Mouse (Mus musculus) limb, embryonic 12.5 days (tissue): ENCODE measurements around the gene Abcc3. TPM values are rescaled to one million over a fixed set of nuclear protein-coding genes. Genes with fewer than 3 reads are reported as not detected.

Experiments used
- ATAC-seq: fragments of 200-750 bp; cut with Nextera tagmentation; 2 replicates; pipeline ENCODE4 v1.8.0; 2017; ENCODE audit warnings: low read depth, moderate TSS enrichment; ENCODE audit not compliant: insufficient number of reproducible peaks, insufficient read depth, low FRiP score, low TSS enrichment
- H3K27ac ChIP-seq: fragments of 300-500 bp; sonication (generic); 2 replicates; pipeline ENCODE4 v1.5.1; 2016; ENCODE audit warnings: mild to moderate bottlenecking, moderate library complexity
- H3K27me3 ChIP-seq: fragments of 300-500 bp; sonication (generic); 2 replicates; pipeline ENCODE4 v1.6.1; 2016; ENCODE audit warnings: mild to moderate bottlenecking, moderate library complexity
- H3K36me3 ChIP-seq: fragments of 300-500 bp; sonication (generic); 2 replicates; pipeline ENCODE4 v1.6.1; 2016; ENCODE audit warnings: mild to moderate bottlenecking, moderate library complexity
- H3K4me1 ChIP-seq: fragments of 300-500 bp; sonication (generic); replicated peaks from 2 replicates; pipeline ENCODE4 v1.6.1; 2016
- H3K4me2 ChIP-seq: fragments of 300-500 bp; sonication (generic); 2 replicates; pipeline ENCODE4 v1.6.1; 2016; ENCODE audit warnings: mild to moderate bottlenecking, moderate library complexity
- H3K4me3 ChIP-seq: fragments of 300-500 bp; sonication (generic); replicated peaks from 2 replicates; pipeline ENCODE4 v1.5.1; 2016; ENCODE audit warnings: mild to moderate bottlenecking
- H3K9ac ChIP-seq: fragments of 300-500 bp; sonication (generic); replicated peaks from 2 replicates; pipeline ENCODE4 v1.6.1; 2016; ENCODE audit warnings: mild to moderate bottlenecking, moderate library complexity
- H3K9me3 ChIP-seq: fragments of 300-500 bp; sonication (generic); 2 replicates; pipeline ENCODE4 v1.6.1; 2016; ENCODE audit warnings: mild to moderate bottlenecking, moderate library complexity
- whole genome bisulfite sequencing: fragments of 180-500 bp; shearing (Covaris S2); methylation state at CpG from one replicate; pipeline ENCODE4 v1.1.7; 2016; 5-methylcytosine and 5-hydroxymethylcytosine counted together
- polyA plus RNA-seq: library from polyadenylated mRNA; unstranded; fragments of >200 nt; fragmentation: Nextera tagmentation; extraction: Ambion mirVana; gene quantifications from 2 replicates; pipeline ENCODE4 v1.2.1, GENCODE M21; 2016

Gene Abcc3
- polyA plus RNA-seq, 1 experiment from 2014 or later: 0.63 TPM

- ATAC-seq: no peak
- WGBS: 68% methylated on average over 8 of the region's 8 CpGs
These were observed 13.1 kb downstream of the Abcc3 start for GRCm38 (mm10) chr11:94379736-94380135.

GRCm38 (mm10) chr11:94379061-94379460 is 13.7 kb downstream of the Abcc3 start:
- no peak overlapping the region for H3K27ac ChIP-seq
- H3K9me3 ChIP-seq: no peaks in the 10 kb centered on the region
- no peaks in the 10 kb centered on the region for H3K27me3 ChIP-seq
- H3K4me2 ChIP-seq: no peak overlapping the region
- no peak overlapping the region for H3K4me3 ChIP-seq
- no peak for ATAC-seq
- no peak overlapping the region for H3K9ac ChIP-seq
- H3K36me3 ChIP-seq: no peaks in the 10 kb centered on the region
- WGBS: 39% methylated on average over 2 of the region's 2 CpGs
- no peaks in the 10 kb centered on the region for H3K4me1 ChIP-seq

More at GRCm38 (mm10) chr11:94379736-94380135, 13.1 kb downstream of the Abcc3 start:
- Histone ChIP-seq H3K4me3 (no peak overlapping the region), H3K36me3 (no peaks in the 10 kb centered on the region), H3K27ac (no peak overlapping the region), H3K4me2 (no peak overlapping the region), H3K9ac (no peak overlapping the region), H3K9me3 (no peaks in the 10 kb centered on the region), H3K27me3 (no peaks in the 10 kb centered on the region), H3K4me1 (no peaks in the 10 kb centered on the region)

GRCm38 (mm10) chr11:94374276-94374948 is 18.4 kb downstream of the Abcc3 start:
- H3K36me3 ChIP-seq: no peaks in the 10 kb centered on the region
- 87% methylated on average over 13 of the region's 13 CpGs for WGBS
- H3K9ac ChIP-seq: no peak overlapping the region
- peaks cover 10% of the 10 kb centered on the region for H3K27me3 ChIP-seq
- H3K4me3 ChIP-seq: no peak overlapping the region
- no peak overlapping the region for H3K27ac ChIP-seq
- no peak overlapping the region for H3K4me2 ChIP-seq
- ATAC-seq: no peak
- no peaks in the 10 kb centered on the region for H3K4me1 ChIP-seq
- no peaks in the 10 kb centered on the region for H3K9me3 ChIP-seq

GRCm38 (mm10) chr11:94370809-94371208 is 22.0 kb downstream of the Abcc3 start:
- Histone ChIP-seq H3K4me2 (no peak overlapping the region), H3K27me3 (peaks cover 10% of the 10 kb centered on the region), H3K4me1 (no peaks in the 10 kb centered on the region), H3K27ac (no peak overlapping the region), H3K9ac (no peak overlapping the region), H3K4me3 (no peak overlapping the region), H3K9me3 (peaks cover 4% of the 10 kb centered on the region; the same call in 1 of the 2 replicates), H3K36me3 (no peaks in the 10 kb centered on the region)
- 24% methylated on average over 5 of the region's 5 CpGs for WGBS
- ATAC-seq: no peak

- no peak overlapping the region for H3K4me2 ChIP-seq
- peaks cover 10% of the 10 kb centered on the region for H3K27me3 ChIP-seq
- peaks cover 4% of the 10 kb centered on the region; the same call in 1 of the 2 replicates for H3K9me3 ChIP-seq
- H3K36me3 ChIP-seq: no peaks in the 10 kb centered on the region
- H3K9ac ChIP-seq: no peak overlapping the region
- no peak for ATAC-seq
- no peak overlapping the region for H3K27ac ChIP-seq
- no peak overlapping the region for H3K4me3 ChIP-seq
- 78% methylated on average over 6 of the region's 6 CpGs for WGBS
- no peaks in the 10 kb centered on the region for H3K4me1 ChIP-seq
These were observed 22.8 kb downstream of the Abcc3 start for GRCm38 (mm10) chr11:94369981-94370380.

- Histone ChIP-seq H3K9me3 (peaks cover 4% of the 10 kb centered on the region; the same call in 1 of the 2 replicates), H3K4me2 (no peak overlapping the region), H3K27me3 (peaks cover 2% of the 10 kb centered on the region; the same call in 1 of the 2 replicates), H3K27ac (no peak overlapping the region), H3K4me1 (no peaks in the 10 kb centered on the region), H3K9ac (no peak overlapping the region), H3K36me3 (no peaks in the 10 kb centered on the region), H3K4me3 (no peak overlapping the region)
- no peak for ATAC-seq
- WGBS: 74% methylated on average over 3 of the region's 3 CpGs
These were observed 27.5 kb downstream of the Abcc3 start for GRCm38 (mm10) chr11:94365340-94365739.

- H3K27me3 ChIP-seq: no peaks in the 10 kb centered on the region
- no peaks in the 10 kb centered on the region for H3K36me3 ChIP-seq
- no peak overlapping the region for H3K9ac ChIP-seq
- H3K4me1 ChIP-seq: no peaks in the 10 kb centered on the region
- H3K4me2 ChIP-seq: no peak overlapping the region
- no peak overlapping the region for H3K4me3 ChIP-seq
- no peak overlapping the region for H3K27ac ChIP-seq
- 78% methylated on average over 7 of the region's 7 CpGs for WGBS
- no peak for ATAC-seq
- peaks cover 4% of the 10 kb centered on the region; the same call in 1 of the 2 replicates for H3K9me3 ChIP-seq
These were observed 29.1 kb downstream of the Abcc3 start for GRCm38 (mm10) chr11:94363690-94364089.

GRCm38 (mm10) chr11:94362101-94362500 is 30.7 kb downstream of the Abcc3 start:
- Histone ChIP-seq H3K9ac (no peak overlapping the region), H3K4me3 (no peak overlapping the region), H3K9me3 (peaks cover 4% of the 10 kb centered on the region; the same call in 1 of the 2 replicates), H3K36me3 (no peaks in the 10 kb centered on the region), H3K27ac (no peak overlapping the region), H3K4me2 (no peak overlapping the region), H3K27me3 (no peaks in the 10 kb centered on the region), H3K4me1 (no peaks in the 10 kb centered on the region)
- WGBS: 93% methylated on average over 5 of the region's 5 CpGs
- ATAC-seq: no peak

GRCm38 (mm10) chr11:94361166-94361870 is 31.5 kb downstream of the Abcc3 start:
- no peak for ATAC-seq
- no peak overlapping the region for H3K27ac ChIP-seq
- 92% methylated on average over 14 of the region's 14 CpGs for WGBS
- H3K27me3 ChIP-seq: no peaks in the 10 kb centered on the region
- H3K36me3 ChIP-seq: no peaks in the 10 kb centered on the region
- no peak overlapping the region for H3K9ac ChIP-seq
- no peak overlapping the region for H3K4me3 ChIP-seq
- no peak overlapping the region for H3K4me2 ChIP-seq
- H3K4me1 ChIP-seq: no peaks in the 10 kb centered on the region
- peaks cover 4% of the 10 kb centered on the region; the same call in 1 of the 2 replicates for H3K9me3 ChIP-seq

- no peak for ATAC-seq
- 90% methylated on average over 12 of the region's 12 CpGs for WGBS
- Histone ChIP-seq H3K36me3 (no peaks in the 10 kb centered on the region), H3K9me3 (no peaks in the 10 kb centered on the region), H3K4me3 (no peak overlapping the region), H3K4me1 (no peaks in the 10 kb centered on the region), H3K27ac (no peak overlapping the region), H3K4me2 (no peak overlapping the region), H3K9ac (no peak overlapping the region), H3K27me3 (no peaks in the 10 kb centered on the region)
These were observed 33.6 kb downstream of the Abcc3 start for GRCm38 (mm10) chr11:94359168-94359567.

GRCm38 (mm10) chr11:94355521-94356217 is 37.1 kb downstream of the Abcc3 start:
- 84% methylated on average over 9 of the region's 9 CpGs for WGBS
- Histone ChIP-seq H3K4me3 (no peak overlapping the region), H3K4me2 (no peak overlapping the region), H3K27ac (no peak overlapping the region), H3K9me3 (no peaks in the 10 kb centered on the region), H3K27me3 (peaks cover 14% of the 10 kb centered on the region), H3K36me3 (no peaks in the 10 kb centered on the region), H3K9ac (no peak overlapping the region), H3K4me1 (no peaks in the 10 kb centered on the region)
- no peak for ATAC-seq
